In genomic region chr7:81654946-81655718, GRCm38 (mm10) we compare ENCODE assay signal across 8 mouse cellular contexts. TPM values are rescaled to one million over a fixed set of nuclear protein-coding genes. Genes with fewer than 3 reads are reported as not detected.
DNase-seq lines count a peak whose midpoint lies in the region; ATAC-seq lines count a peak whose summit lies in the region.

No protein-coding gene starts in this region.

- no peak overlapping the region for H3K9ac ChIP-seq in hindbrain, embryonic 11.5 days (ENCODE audit: low read depth, low read length)
- no peak overlapping the region for H3K9ac ChIP-seq in forebrain, embryonic 16.5 days (replicated peaks; ENCODE audit: low read depth, low read length)
- H3K9ac ChIP-seq in limb, embryonic 12.5 days (replicated peaks): no peak overlapping the region

- H3K9me3 ChIP-seq in hindbrain, embryonic 10.5 days: no peaks in the 10 kb centered on the region
- no peaks in the 10 kb centered on the region for H3K9me3 ChIP-seq in hindbrain, embryonic 11.5 days (ENCODE audit: control insufficient read depth, low read length)
- no peaks in the 10 kb centered on the region for H3K9me3 ChIP-seq in forebrain, embryonic 16.5 days (ENCODE audit: control insufficient read depth, low read length)
- H3K9me3 ChIP-seq in limb, embryonic 12.5 days: no peaks in the 10 kb centered on the region

- peaks cover 55% of the 10 kb centered on the region for H3K4me1 ChIP-seq in hindbrain, embryonic 10.5 days (replicated peaks)
- H3K4me1 ChIP-seq in hindbrain, embryonic 11.5 days (replicated peaks; ENCODE audit: control insufficient read depth, insufficient read depth, low read length): peaks cover 3% of the 10 kb centered on the region; the same call in 1 of the 2 replicates
- H3K4me1 ChIP-seq in forebrain, embryonic 16.5 days (replicated peaks; ENCODE audit: control insufficient read depth, insufficient read depth, low read length): peaks cover 47% of the 10 kb centered on the region
- H3K4me1 ChIP-seq in limb, embryonic 12.5 days (replicated peaks): peaks cover 64% of the 10 kb centered on the region

- no peak overlapping the region for H3K4me3 ChIP-seq in hindbrain, embryonic 10.5 days
- H3K4me3 ChIP-seq in hindbrain, embryonic 11.5 days (ENCODE audit: low read depth, low read length): no peak overlapping the region
- no peak overlapping the region for H3K4me3 ChIP-seq in forebrain, embryonic 16.5 days (replicated peaks; ENCODE audit: low read length)
- no peak overlapping the region for H3K4me3 ChIP-seq in limb, embryonic 12.5 days (replicated peaks)

- WGBS in hindbrain, embryonic 10.5 days: 80% methylated on average over 9 of the region's 9 CpGs
- 61% methylated on average over 9 of the region's 9 CpGs for WGBS in hindbrain, embryonic 11.5 days
- WGBS in forebrain, embryonic 16.5 days: 28% methylated on average over 9 of the region's 9 CpGs
- WGBS in limb, embryonic 12.5 days: 57% methylated on average over 9 of the region's 9 CpGs

- H3K27me3 ChIP-seq in hindbrain, embryonic 10.5 days (ENCODE audit: insufficient read depth, poor library complexity, severe bottlenecking): 0 out of 2 replicates have a peak, but pooled peaks cover 5% of the 10 kb centered on the region
- no peaks in the 10 kb centered on the region for H3K27me3 ChIP-seq in hindbrain, embryonic 11.5 days (ENCODE audit: control insufficient read depth, insufficient read depth, low read length)
- no peaks in the 10 kb centered on the region for H3K27me3 ChIP-seq in forebrain, embryonic 16.5 days (replicated peaks; ENCODE audit: control insufficient read depth, insufficient read depth, low read length)
- no peaks in the 10 kb centered on the region for H3K27me3 ChIP-seq in limb, embryonic 12.5 days

- no peak for DNase-seq in hindbrain, embryonic 10.5 days (ENCODE audit: low spot score)
- DNase-seq in hindbrain, embryonic 11.5 days (ENCODE audit: low spot score): no peak
- DNase-seq in cerebellum, adult 11 months: peak; percentile 92
- DNase-seq in thymus, adult 18-20 months: no peak
- DNase-seq in left cerebral cortex, adult 11 months (ENCODE audit: low spot score): no peak

- no peak for ATAC-seq in hindbrain, embryonic 11.5 days (ENCODE audit: low FRiP score)
- ATAC-seq in forebrain, embryonic 16.5 days: peak; percentile 32
- ATAC-seq in limb, embryonic 12.5 days (ENCODE audit: insufficient number of reproducible peaks, insufficient read depth, low FRiP score, low TSS enrichment, low read depth): no peak
- no peak for ATAC-seq in monocyte, adult 5-6 weeks (replicated peaks; ENCODE audit: insufficient number of reproducible peaks, low FRiP score, low TSS enrichment, poor library complexity, severe bottlenecking)

- peak overlapping the region; percentile 8; the same call in 1 of the 2 replicates for H3K27ac ChIP-seq in hindbrain, embryonic 10.5 days
- no peak overlapping the region for H3K27ac ChIP-seq in hindbrain, embryonic 11.5 days (ENCODE audit: low read depth, low read length)
- peak overlapping the region; percentile 58 for H3K27ac ChIP-seq in forebrain, embryonic 16.5 days (ENCODE audit: low read length)
- H3K27ac ChIP-seq in limb, embryonic 12.5 days: peak overlapping the region; percentile 86

- no peak overlapping the region for H3K4me2 ChIP-seq in hindbrain, embryonic 11.5 days (replicated peaks; ENCODE audit: low read depth, low read length)
- H3K4me2 ChIP-seq in forebrain, embryonic 16.5 days (ENCODE audit: low read length): no peak overlapping the region
- peak overlapping the region; percentile 26; the same call in 1 of the 2 replicates for H3K4me2 ChIP-seq in limb, embryonic 12.5 days

- no peaks in the 10 kb centered on the region for H3K36me3 ChIP-seq in hindbrain, embryonic 10.5 days
- no peaks in the 10 kb centered on the region for H3K36me3 ChIP-seq in hindbrain, embryonic 11.5 days (ENCODE audit: control insufficient read depth, insufficient read depth, low read length)
- H3K36me3 ChIP-seq in forebrain, embryonic 16.5 days (ENCODE audit: control insufficient read depth, insufficient read depth): no peaks in the 10 kb centered on the region
- no peaks in the 10 kb centered on the region for H3K36me3 ChIP-seq in limb, embryonic 12.5 days

RNA-seq across cellular contexts. Expression of gene Homer2, which starts 52.2 kb away (rescaled TPM):
- polyA plus RNA-seq in hindbrain, embryonic 10.5 days (2016; fragmentation: Nextera tagmentation; extraction: Ambion mirVana): 14.7 and 18.5 TPM in 2 replicates
- 22.2 and 24.4 TPM in 2 replicates for polyA plus RNA-seq in hindbrain, embryonic 11.5 days (2014; fragmentation: Nextera tagmentation; extraction: Ambion mirVana)
- polyA plus RNA-seq in forebrain, embryonic 16.5 days (2015; fragmentation: Nextera tagmentation; extraction: Ambion mirVana): 16.8 and 19.1 TPM in 2 replicates
- polyA plus RNA-seq in limb, embryonic 12.5 days (2016; fragmentation: Nextera tagmentation; extraction: Ambion mirVana): 42.5 and 46.7 TPM in 2 replicates
- 0.29 TPM in 1 of 3 replicates, not detected in the others for total RNA-seq in monocyte, adult 5-6 weeks (2017)
